Mouse (Mus musculus) heart, embryonic 13.5 days (tissue): ENCODE measurements around the gene Gpr107. TPM values are rescaled to one million over a fixed set of nuclear protein-coding genes. Genes with fewer than 3 reads are reported as not detected.
A peak's percentile ranks its signal among the peaks of the same experiment; 100 is the strongest.

ENCODE experiments used
- ATAC-seq: fragments of 200-750 bp; cut with Nextera tagmentation; 2 replicates; pipeline ENCODE4 v1.8.0; 2017; ENCODE audit warnings: moderate TSS enrichment; ENCODE audit not compliant: insufficient number of reproducible peaks, low FRiP score, low TSS enrichment; ENCODE audit errors: extremely low read depth
- H3K27ac ChIP-seq: fragments of 300-500 bp; sonication (generic); replicated peaks from 2 replicates; pipeline ENCODE4 v1.5.1; 2015; ENCODE audit warnings: moderate library complexity, mild to moderate bottlenecking, inconsistent platforms
- H3K27me3 ChIP-seq: fragments of 300-500 bp; sonication (generic); replicated peaks from 2 replicates; pipeline ENCODE4 v1.6.1; 2015; ENCODE audit warnings: mild to moderate bottlenecking, inconsistent platforms
- H3K36me3 ChIP-seq: fragments of 300-500 bp; sonication (generic); 2 replicates; pipeline ENCODE4 v1.6.1; 2015; ENCODE audit warnings: mild to moderate bottlenecking, inconsistent platforms
- H3K4me1 ChIP-seq: fragments of 300-500 bp; sonication (generic); 2 replicates; pipeline ENCODE4 v1.6.1; 2015; ENCODE audit warnings: inconsistent platforms
- H3K4me2 ChIP-seq: fragments of 300-500 bp; sonication (generic); 2 replicates; pipeline ENCODE4 v1.6.1; 2015; ENCODE audit warnings: inconsistent platforms, mild to moderate bottlenecking, moderate library complexity
- H3K4me3 ChIP-seq: fragments of 300-500 bp; sonication (generic); 2 replicates; pipeline ENCODE4 v1.5.1; 2015; ENCODE audit warnings: moderate library complexity, mild to moderate bottlenecking, inconsistent platforms
- H3K9ac ChIP-seq: fragments of 300-500 bp; sonication (generic); 2 replicates; pipeline ENCODE4 v1.6.1; 2015; ENCODE audit warnings: inconsistent platforms, mild to moderate bottlenecking, moderate library complexity
- H3K9me3 ChIP-seq: fragments of 300-500 bp; sonication (generic); 2 replicates; pipeline ENCODE4 v1.6.1; 2016; ENCODE audit warnings: inconsistent platforms
- WGBS: fragments of 180-500 bp; shearing (Covaris S2); methylation state at CpG from one replicate; pipeline ENCODE4 v1.1.7; 2015; ENCODE audit warnings: mixed read lengths; 5-methylcytosine and 5-hydroxymethylcytosine counted together
- polyA plus RNA-seq: library from polyadenylated mRNA; unstranded; fragments of >200 nt; fragmentation: Nextera tagmentation; extraction: Ambion mirVana; gene quantifications from 2 replicates; pipeline ENCODE4 v1.2.1, GENCODE M21; 2015

The Gpr107 gene
- 29.7 and 34.8 TPM in 2 replicates for polyA plus RNA-seq

- under 1% methylated on average over 53 of the region's 53 CpGs for WGBS
- Histone ChIP-seq H3K36me3 (peaks cover 44% of the 10 kb centered on the region), H3K4me1 (peaks cover 37% of the 10 kb centered on the region), H3K4me2 (peak within 1 kb of the TSS; percentile 87), H3K9ac (peak within 1 kb of the TSS; percentile 95), H3K9me3 (no peaks in the 10 kb centered on the region), H3K27me3 (no peaks in the 10 kb centered on the region), H3K27ac (peak within 1 kb of the TSS; percentile 88), H3K4me3 (peak within 1 kb of the TSS; percentile 98)
- peak; percentile 58; the same call in 1 of the 2 replicates for ATAC-seq
Observed at GRCm38 (mm10) chr2:31151892-31152812, at the start of gene Gpr107. Gpr107 (plus strand) TSS chr2:31152316.

- Histone ChIP-seq H3K9ac (no peak overlapping the region), H3K27me3 (no peaks in the 10 kb centered on the region), H3K27ac (no peak overlapping the region), H3K4me1 (peaks cover 38% of the 10 kb centered on the region), H3K36me3 (peaks cover 22% of the 10 kb centered on the region), H3K9me3 (no peaks in the 10 kb centered on the region), H3K4me3 (no peak overlapping the region), H3K4me2 (no peak overlapping the region)
- WGBS = 63% methylated on average over 8 of the region's 8 CpGs
- no peak for ATAC-seq
Observed at GRCm38 (mm10) chr2:31103321-31103720, 48.8 kb upstream of the Gpr107 start.

GRCm38 (mm10) chr2:31105279-31105678 is 46.8 kb upstream of the Gpr107 start:
- no peaks in the 10 kb centered on the region for H3K9me3 ChIP-seq
- no peaks in the 10 kb centered on the region for H3K27me3 ChIP-seq
- H3K27ac ChIP-seq = no peak overlapping the region
- ATAC-seq = no peak
- H3K4me3 ChIP-seq = no peak overlapping the region
- no peak overlapping the region for H3K9ac ChIP-seq
- 67% methylated on average over 3 of the region's 3 CpGs for WGBS
- no peak overlapping the region for H3K4me2 ChIP-seq
- H3K36me3 ChIP-seq = peaks cover 13% of the 10 kb centered on the region
- H3K4me1 ChIP-seq = peaks cover 56% of the 10 kb centered on the region

- H3K27me3 ChIP-seq = no peaks in the 10 kb centered on the region
- H3K4me2 ChIP-seq = no peak overlapping the region
- no peak overlapping the region for H3K4me3 ChIP-seq
- H3K4me1 ChIP-seq = peaks cover 57% of the 10 kb centered on the region
- H3K27ac ChIP-seq = peak overlapping the region; percentile 88
- no peak overlapping the region for H3K9ac ChIP-seq
- WGBS = 86% methylated on average over 3 of the region's 3 CpGs
- ATAC-seq = no peak
- no peaks in the 10 kb centered on the region for H3K9me3 ChIP-seq
- H3K36me3 ChIP-seq = 0 out of 2 replicates have a peak, but pooled peaks cover 12% of the 10 kb centered on the region
Observed at GRCm38 (mm10) chr2:31106004-31106403, 46.1 kb upstream of the Gpr107 start.

- Histone ChIP-seq H3K27me3 (no peaks in the 10 kb centered on the region), H3K27ac (peak overlapping the region; percentile 88), H3K4me2 (peak overlapping the region; percentile 50), H3K4me1 (peaks cover 55% of the 10 kb centered on the region), H3K9ac (peak overlapping the region; percentile 60), H3K9me3 (no peaks in the 10 kb centered on the region), H3K36me3 (0 out of 2 replicates have a peak, but pooled peaks cover 8% of the 10 kb centered on the region), H3K4me3 (peak overlapping the region; percentile 14)
- 9% methylated on average over 11 of the region's 11 CpGs for WGBS
- peak; percentile 54; the same call in 1 of the 2 replicates for ATAC-seq
Observed at GRCm38 (mm10) chr2:31106621-31107320, 45.3 kb upstream of the Gpr107 start.

GRCm38 (mm10) chr2:31108186-31108585 is 43.9 kb upstream of the Gpr107 start:
- Histone ChIP-seq H3K9me3 (no peaks in the 10 kb centered on the region), H3K27me3 (no peaks in the 10 kb centered on the region), H3K4me1 (peaks cover 60% of the 10 kb centered on the region), H3K36me3 (0 out of 2 replicates have a peak, but pooled peaks cover 3% of the 10 kb centered on the region), H3K27ac (peak overlapping the region; percentile 88), H3K4me2 (no peak overlapping the region), H3K9ac (no peak overlapping the region), H3K4me3 (no peak overlapping the region)
- 49% methylated on average over 6 of the region's 6 CpGs for WGBS
- no peak for ATAC-seq

GRCm38 (mm10) chr2:31109960-31110548 is 42.1 kb upstream of the Gpr107 start:
- peak overlapping the region; percentile 30 for H3K4me2 ChIP-seq
- peak overlapping the region; percentile 47; the same call in 1 of the 2 replicates for H3K9ac ChIP-seq
- 46% methylated on average over 12 of the region's 12 CpGs for WGBS
- no peak overlapping the region for H3K4me3 ChIP-seq
- no peak for ATAC-seq
- peak overlapping the region; percentile 25; the same call in 1 of the 2 replicates for H3K27ac ChIP-seq
- no peaks in the 10 kb centered on the region for H3K27me3 ChIP-seq
- peaks cover 61% of the 10 kb centered on the region for H3K4me1 ChIP-seq
- peaks cover 5% of the 10 kb centered on the region for H3K36me3 ChIP-seq
- no peaks in the 10 kb centered on the region for H3K9me3 ChIP-seq

- Histone ChIP-seq H3K4me2 (no peak overlapping the region), H3K27me3 (no peaks in the 10 kb centered on the region), H3K9ac (no peak overlapping the region), H3K4me3 (no peak overlapping the region), H3K4me1 (peaks cover 69% of the 10 kb centered on the region), H3K27ac (no peak overlapping the region), H3K9me3 (no peaks in the 10 kb centered on the region), H3K36me3 (peaks cover 6% of the 10 kb centered on the region)
- no peak for ATAC-seq
- 57% methylated on average over 6 of the region's 6 CpGs for WGBS
Observed at GRCm38 (mm10) chr2:31111685-31112084, 40.4 kb upstream of the Gpr107 start.

GRCm38 (mm10) chr2:31114205-31114604 is 37.9 kb upstream of the Gpr107 start:
- H3K4me3 ChIP-seq = no peak overlapping the region
- ATAC-seq = no peak
- WGBS = 80% methylated on average over 2 of the region's 2 CpGs

GRCm38 (mm10) chr2:31115091-31115942 is 36.8 kb upstream of the Gpr107 start:
- peak overlapping the region; percentile 13; the same call in 1 of the 2 replicates for H3K27ac ChIP-seq
- WGBS = 58% methylated on average over 10 of the region's 10 CpGs
- no peak overlapping the region for H3K4me3 ChIP-seq
- H3K4me2 ChIP-seq = no peak overlapping the region
- peaks cover 13% of the 10 kb centered on the region for H3K36me3 ChIP-seq
- peaks cover 49% of the 10 kb centered on the region for H3K4me1 ChIP-seq
- no peaks in the 10 kb centered on the region for H3K9me3 ChIP-seq
- ATAC-seq = no peak
- H3K9ac ChIP-seq = no peak overlapping the region
- H3K27me3 ChIP-seq = no peaks in the 10 kb centered on the region

More at GRCm38 (mm10) chr2:31114205-31114604, 37.9 kb upstream of the Gpr107 start:
- H3K9ac ChIP-seq = no peak overlapping the region
- peaks cover 13% of the 10 kb centered on the region for H3K36me3 ChIP-seq
- H3K27ac ChIP-seq = no peak overlapping the region
- H3K9me3 ChIP-seq = no peaks in the 10 kb centered on the region
- H3K4me1 ChIP-seq = peaks cover 49% of the 10 kb centered on the region
- H3K27me3 ChIP-seq = no peaks in the 10 kb centered on the region
- H3K4me2 ChIP-seq = no peak overlapping the region
